Mouse (Mus musculus): ENCODE results near the gene Gm11011. TPM values are rescaled to one million over a fixed set of nuclear protein-coding genes. Genes with fewer than 3 reads are reported as not detected.

Gm11011 gene
- polyA plus RNA-seq (2014; fragmentation: Illumina TruSeq; extraction: RNeasy Lipid Tissue Mini Kit (QIAGEN cat#74804); ENCODE audit: low read depth, low replicate concordance), result not detected

DNA sequence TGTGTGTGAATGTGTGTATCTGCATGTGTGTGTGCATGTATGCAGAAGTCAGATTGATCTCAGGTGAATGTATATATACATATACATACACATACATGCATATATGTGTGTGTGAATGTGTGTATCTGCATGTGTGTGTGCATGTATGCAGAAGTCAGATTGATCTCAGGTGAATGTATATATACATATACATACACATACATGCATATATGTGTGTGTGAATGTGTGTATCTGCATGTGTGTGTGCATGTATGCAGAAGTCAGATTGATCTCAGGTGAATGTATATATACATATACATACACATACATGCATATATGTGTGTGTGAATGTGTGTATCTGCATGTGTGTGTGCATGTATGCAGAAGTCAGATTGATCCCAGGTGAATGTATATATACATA lies at the start of gene Gm11011:
Gm11011 (minus strand) TSS at position 101 of the 400 bp plus-strand sequence.

DNA sequence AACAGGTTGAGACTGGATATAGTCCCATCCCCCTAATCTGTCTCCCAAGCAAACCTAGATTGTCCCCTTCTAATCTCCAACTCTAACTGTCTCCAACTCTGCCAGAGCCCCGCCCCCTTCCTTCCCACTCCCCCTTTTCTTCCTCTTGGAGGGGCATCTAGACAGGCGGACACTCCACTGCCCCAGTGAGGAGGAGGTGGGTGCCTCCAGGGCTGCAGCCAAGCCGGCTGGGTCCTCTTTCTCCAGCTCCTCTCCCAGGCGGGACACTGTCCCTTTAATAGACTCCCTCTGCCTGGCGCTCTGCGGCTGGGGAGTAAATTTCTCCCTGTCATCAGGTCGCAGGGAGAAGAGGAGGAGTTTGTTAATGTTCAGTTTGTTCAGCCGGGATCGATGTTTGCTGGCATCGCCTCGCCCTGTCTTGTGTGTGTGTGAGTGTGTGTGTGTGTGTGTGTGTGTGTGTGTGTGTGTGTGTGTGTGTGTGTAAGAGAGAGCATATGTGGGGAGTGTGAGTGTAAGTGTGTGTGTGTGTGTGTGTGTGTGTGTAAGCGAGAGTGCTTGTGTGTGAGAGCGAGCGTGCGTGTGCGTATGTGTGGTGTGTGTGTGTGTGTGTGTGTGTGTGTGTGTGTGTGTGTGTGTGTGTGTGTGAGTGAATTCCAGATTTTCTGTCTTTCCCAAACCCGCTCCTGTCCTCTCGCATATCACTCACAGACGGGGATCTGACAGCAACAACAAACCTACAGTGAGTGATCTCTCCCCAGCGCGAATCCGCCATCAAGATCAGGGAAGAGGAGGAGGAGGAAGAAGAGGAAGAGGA lies 45.0 kb upstream of the Gm11011 start, which contains the start of gene Tshz2:
Tshz2 (plus strand) TSS at position 676 of the 814 bp plus-strand sequence.

Other genes starting within 250 kb of the Gm11011 start
- gene Tshz2, start 45.3 kb upstream of the Gm11011 start, polyA plus RNA-seq (2014; fragmentation: Illumina TruSeq; extraction: RNeasy Lipid Tissue Mini Kit (QIAGEN cat#74804); ENCODE audit: low read depth, low replicate concordance), result 54.6 TPM